Comparison of ENCODE assay signal across 8 mouse cellular contexts in genomic region chr3:96634928-96635879, GRCm38 (mm10). TPM values are rescaled to one million over a fixed set of nuclear protein-coding genes. Genes with fewer than 3 reads are reported as not detected.
DNase-seq lines count a peak whose midpoint lies in the region; ATAC-seq and TF ChIP-seq lines count a peak whose summit lies in the region.

Gene Pex11b (plus strand): TSS chr3:96635376.
Gene Gm42957 (plus strand): TSS chr3:96635474.

- peak; percentile 91 for ATAC-seq in common myeloid progenitor, adult 5-6 weeks (replicated peaks; ENCODE audit: low read depth, poor library complexity, severe bottlenecking)
- peak; percentile 90 for ATAC-seq in hindbrain, postnatal 0 days
- ATAC-seq in megakaryocyte, adult 5-6 weeks (ENCODE audit: poor library complexity, severe bottlenecking): peak; percentile 95

- intact Hi-C loops in gastrocnemius, adult 2 months (cut with DNase I): no loop called here
- intact Hi-C loops in left cerebral cortex, adult 2 months (cut with DNase I): no loop called here

- no peaks in the 10 kb centered on the region for H3K9me3 ChIP-seq in hindbrain, postnatal 0 days (ENCODE audit: low read length)

- peak; percentile 63 for TF ChIP-seq CTCF in gastrocnemius, adult 2 months (IDR thresholded peaks at IDR 0.05)
- TF ChIP-seq CTCF in hindbrain, postnatal 0 days (IDR thresholded peaks at IDR 0.05; ENCODE audit: low read depth): peak; percentile 62
- TF ChIP-seq CTCF in left cerebral cortex, adult 2 months (IDR thresholded peaks at IDR 0.05): peak; percentile 36

- 2% methylated on average over 60 of the region's 60 CpGs for WGBS in hindbrain, postnatal 0 days

- H3K4me3 ChIP-seq in gastrocnemius, adult 2 months: peak within 1 kb of the TSS; percentile 85
- H3K4me3 ChIP-seq in hindbrain, postnatal 0 days (ENCODE audit: low read length): peak within 1 kb of the TSS; percentile 79
- H3K4me3 ChIP-seq in left cerebral cortex, adult 2 months: peak within 1 kb of the TSS; percentile 87

- H3K9ac ChIP-seq in hindbrain, postnatal 0 days (replicated peaks; ENCODE audit: low read length): peak within 1 kb of the TSS; percentile 93

- H3K36me3 ChIP-seq in hindbrain, postnatal 0 days (ENCODE audit: insufficient read depth, low read length): peaks cover 34% of the 10 kb centered on the region; the same call in 1 of the 2 replicates

- H3K27me3 ChIP-seq in hindbrain, postnatal 0 days (ENCODE audit: insufficient read depth, low read length): no peaks in the 10 kb centered on the region

- peak; percentile 97 for DNase-seq in ZHBTc4 (ENCODE audit: low read depth, low spot score)
- DNase-seq in gastrocnemius, adult 2 months: peak; percentile 92
- DNase-seq in hindbrain, postnatal 0 days (ENCODE audit: low spot score): peak; percentile 88
- DNase-seq in left cerebral cortex, adult 2 months (ENCODE audit: extremely low spot score in 1 of 2, low spot score in 2 of 2): peak; percentile 89 to 92
- DNase-seq in right cerebral cortex, adult 2 months (ENCODE audit: low spot score in 2 of 2): peak; percentile 90 to 93
- DNase-seq in urinary bladder, postnatal 14 days (ENCODE audit: low spot score): peak; percentile 90

- peaks cover 13% of the 10 kb centered on the region; the same call in 1 of the 2 replicates for H3K4me1 ChIP-seq in hindbrain, postnatal 0 days (ENCODE audit: insufficient read depth, low read length)

- H3K27ac ChIP-seq in gastrocnemius, adult 2 months: peak within 1 kb of the TSS; percentile 95
- peak within 1 kb of the TSS; percentile 79 for H3K27ac ChIP-seq in hindbrain, postnatal 0 days
- peak within 1 kb of the TSS; percentile 84 for H3K27ac ChIP-seq in left cerebral cortex, adult 2 months

- H3K4me2 ChIP-seq in hindbrain, postnatal 0 days (ENCODE audit: low read depth, low read length): peak within 1 kb of the TSS; percentile 94

RNA-seq across cellular contexts. Expression of gene Pex11b, which starts in this region (rescaled TPM):
- total RNA-seq in common myeloid progenitor, adult 5-6 weeks (2017): 20.1 and 22.3 TPM in 2 replicates
- 10 to 100 TPM; 22.6 to 24.2 TPM for total RNA-seq in gastrocnemius, adult 2 months (2021)
- total RNA-seq in hindbrain, postnatal 0 days (2014; rRNA removed): 47.1 and 63.9 TPM in 2 replicates
- 66.9 and 67.3 TPM in 2 replicates for polyA plus RNA-seq in hindbrain, postnatal 0 days (2015; fragmentation: Nextera tagmentation; extraction: Ambion mirVana)
- 10 to 100 TPM; 53.0 to 56.3 TPM for total RNA-seq in left cerebral cortex, adult 2 months (2021)
- total RNA-seq in megakaryocyte, adult 5-6 weeks (2015): 18.3 and 30.9 TPM in 2 replicates
- 12.3 and 14.9 TPM in 2 replicates for total RNA-seq in megakaryocyte, adult 5-6 weeks (2017)

RNA-seq across cellular contexts. Expression of gene Gm42957, which starts in this region (rescaled TPM):
- total RNA-seq in common myeloid progenitor, adult 5-6 weeks (2017): not detected in 2 replicates
- total RNA-seq in gastrocnemius, adult 2 months (2021): under 1 TPM; 0.14 to 0.15 TPM
- total RNA-seq in hindbrain, postnatal 0 days (2014; rRNA removed): 0.32 TPM in 1 of 2 replicates, not detected in the other
- 0.15 TPM in 1 of 2 replicates, not detected in the other for polyA plus RNA-seq in hindbrain, postnatal 0 days (2015; fragmentation: Nextera tagmentation; extraction: Ambion mirVana)
- under 1 TPM; 0.41 to 0.68 TPM for total RNA-seq in left cerebral cortex, adult 2 months (2021)
- total RNA-seq in megakaryocyte, adult 5-6 weeks (2015): 0.04 TPM in 1 of 2 replicates, not detected in the other
- total RNA-seq in megakaryocyte, adult 5-6 weeks (2017): 0.04 and 0.53 TPM in 2 replicates

Comparison
In these comparisons a context has a peak if more than half of its experiments do, and no peak if none do; other contexts are left out.
1. Peak in every context shown above with its lines: DNase-seq, ATAC-seq, H3K4me3 ChIP-seq and H3K27ac ChIP-seq.